Mouse (Mus musculus) urinary bladder, adult 2 months (tissue): Measurements from ENCODE around the gene Vmn1r48. TPM values are rescaled to one million over a fixed set of nuclear protein-coding genes. Genes with fewer than 3 reads are reported as not detected.
"Not testable (repeated sequence)": the region's sequence is repeated elsewhere in the genome, so short reads cannot be mapped to it uniquely, and the experiment has no call there.

ENCODE experiments used
- DNase-seq: peaks from one replicate; pipeline ENCODE4 v3.0.0; 2022; ENCODE audit warnings: low spot score
- polyA plus RNA-seq: library from polyadenylated mRNA; depleted of rRNA; stranded (reverse); fragments of >200 nt; gene quantifications from 2 replicates; pipeline ENCODE4 v1.2.3, GENCODE M21; 2012; rRNA removed

Gene Vmn1r48
- polyA plus RNA-seq, result not detected in 2 replicates

- DNase-seq, result not testable (repeated sequence)
Measured at GRCm38 (mm10) chr6:90036741-90037140, at the start of gene Vmn1r48. Gene Vmn1r48, minus strand, starts transcription at chr6:90036841.

- DNase-seq, result no peak
Measured at GRCm38 (mm10) chr6:90078406-90078805, 41.8 kb upstream of the Vmn1r48 start, which contains the start of gene Vmn1r49. Gene Vmn1r49, minus strand, starts transcription at chr6:90078506.

GRCm38 (mm10) chr6:90015847-90016246 is 20.8 kb downstream of the Vmn1r48 start, which contains the start of gene Vmn1r47:
Gene Vmn1r47, plus strand, starts transcription at chr6:90016147.
- DNase-seq, result not testable (repeated sequence)

- DNase-seq, result no peak
Measured at GRCm38 (mm10) chr6:89985989-89986388, 50.7 kb downstream of the Vmn1r48 start.

Other genes with a start within 250 kb of the Vmn1r48 start
- gene Vmn1r42, start 160.4 kb downstream of the Vmn1r48 start, polyA plus RNA-seq, result not detected in 2 replicates
- not detected in 2 replicates for gene Vmn1r43, start 160.4 kb downstream of the Vmn1r48 start, polyA plus RNA-seq
- gene Vmn1r44, start 153.2 kb downstream of the Vmn1r48 start, polyA plus RNA-seq, result not detected in 2 replicates
- gene Vmn1r45, start 96.2 kb downstream of the Vmn1r48 start, polyA plus RNA-seq, result not detected in 2 replicates
- not detected in 2 replicates for gene Vmn1r46, start 67.5 kb downstream of the Vmn1r48 start, polyA plus RNA-seq
- gene Vmn1r47, start 20.7 kb downstream of the Vmn1r48 start, polyA plus RNA-seq, result not detected in 2 replicates
- gene Vmn1r49, start 41.7 kb upstream of the Vmn1r48 start, polyA plus RNA-seq, result not detected in 2 replicates
- gene Vmn1r50, start 64.6 kb upstream of the Vmn1r48 start, polyA plus RNA-seq, result not detected in 2 replicates
- gene Vmn1r51, start 85.8 kb upstream of the Vmn1r48 start, polyA plus RNA-seq, result not detected in 2 replicates
- not detected in 2 replicates for gene Vmn1r52, start 138.0 kb upstream of the Vmn1r48 start, polyA plus RNA-seq
- not detected in 2 replicates for gene V1ra8, start 166.0 kb upstream of the Vmn1r48 start, polyA plus RNA-seq
- 0.10 TPM in 1 of 2 replicates, not detected in the other for gene Vmn1r53, start 187.6 kb upstream of the Vmn1r48 start, polyA plus RNA-seq
- gene Vmn1r54, start 209.5 kb upstream of the Vmn1r48 start, polyA plus RNA-seq, result not detected in 2 replicates